Mouse (Mus musculus): ENCODE measurements around the gene Tmem199. TPM values are rescaled to one million over a fixed set of nuclear protein-coding genes. Genes with fewer than 3 reads are reported as not detected.
A peak's percentile ranks its signal among the peaks of the same experiment; 100 is the strongest.

Tmem199 gene
- polyA plus RNA-seq, 1 experiment: 41.3 TPM

- H3K4me3 ChIP-seq (ENCODE audit: insufficient read depth, poor library complexity, severe bottlenecking): no peak overlapping the region
- TF ChIP-seq CEBPB (IDR thresholded peaks at IDR 0.05; ENCODE audit: low read depth) (no peak), MYOD1 (IDR thresholded peaks at IDR 0.05; ENCODE audit: control insufficient read depth, insufficient read length, low read depth) (peak; percentile 31), USF1 (IDR thresholded peaks at IDR 0.05; ENCODE audit: low read depth) (no peak), FOSL1 (IDR thresholded peaks at IDR 0.05; ENCODE audit: insufficient read depth, low read length, poor library complexity, severe bottlenecking) (no peak)
- no peaks in the 10 kb centered on the region for H3K79me3 ChIP-seq (ENCODE audit: low read depth)
- H3K27me3 ChIP-seq (ENCODE audit: control insufficient read depth, insufficient read depth, insufficient read length): no peaks in the 10 kb centered on the region
- no peaks in the 10 kb centered on the region for H3K79me2 ChIP-seq (ENCODE audit: control insufficient read depth, insufficient read depth)
- H3K36me3 ChIP-seq (ENCODE audit: control insufficient read depth, insufficient read depth): peaks cover 100% of the 10 kb centered on the region
- H3ac ChIP-seq (ENCODE audit: control insufficient read depth, insufficient read length, low read depth): no peak overlapping the region
Observed at GRCm38 (mm10) chr11:78523241-78523955, 11.4 kb upstream of the Tmem199 start.

- Histone ChIP-seq H3K4me3 (ENCODE audit: insufficient read depth, poor library complexity, severe bottlenecking) (no peak overlapping the region), H3K79me2 (ENCODE audit: control insufficient read depth, insufficient read depth) (no peaks in the 10 kb centered on the region), H3K36me3 (ENCODE audit: control insufficient read depth, insufficient read depth) (peaks cover 100% of the 10 kb centered on the region), H3K79me3 (ENCODE audit: low read depth) (no peaks in the 10 kb centered on the region), H3ac (ENCODE audit: control insufficient read depth, insufficient read length, low read depth) (no peak overlapping the region), H3K27me3 (ENCODE audit: control insufficient read depth, insufficient read depth, insufficient read length) (no peaks in the 10 kb centered on the region)
- no peak for TF ChIP-seq MAX (IDR thresholded peaks at IDR 0.05)
- TF ChIP-seq MYOG (IDR thresholded peaks at IDR 0.05; ENCODE audit: control insufficient read depth, extremely low read depth, insufficient read length): no peak
- no peak for TF ChIP-seq MYOD1 (IDR thresholded peaks at IDR 0.05; ENCODE audit: control insufficient read depth, insufficient read length, low read depth)
Observed at GRCm38 (mm10) chr11:78522481-78522997, 10.6 kb upstream of the Tmem199 start.

GRCm38 (mm10) chr11:78521880-78522279 lies 9.9 kb upstream of the Tmem199 start:
- no peaks in the 10 kb centered on the region for H3K79me3 ChIP-seq (ENCODE audit: low read depth)
- H3K4me3 ChIP-seq (ENCODE audit: insufficient read depth, poor library complexity, severe bottlenecking): no peak overlapping the region
- peaks cover 97% of the 10 kb centered on the region for H3K36me3 ChIP-seq (ENCODE audit: control insufficient read depth, insufficient read depth)
- no peak for TF ChIP-seq MYOG (IDR thresholded peaks at IDR 0.05; ENCODE audit: control insufficient read depth, extremely low read depth, insufficient read length)
- no peak for TF ChIP-seq FOSL1 (IDR thresholded peaks at IDR 0.05; ENCODE audit: insufficient read depth, low read length, poor library complexity, severe bottlenecking)
- no peaks in the 10 kb centered on the region for H3K79me2 ChIP-seq (ENCODE audit: control insufficient read depth, insufficient read depth)
- no peak overlapping the region for H3ac ChIP-seq (ENCODE audit: control insufficient read depth, insufficient read length, low read depth)
- no peaks in the 10 kb centered on the region for H3K27me3 ChIP-seq (ENCODE audit: control insufficient read depth, insufficient read depth, insufficient read length)

DNA sequence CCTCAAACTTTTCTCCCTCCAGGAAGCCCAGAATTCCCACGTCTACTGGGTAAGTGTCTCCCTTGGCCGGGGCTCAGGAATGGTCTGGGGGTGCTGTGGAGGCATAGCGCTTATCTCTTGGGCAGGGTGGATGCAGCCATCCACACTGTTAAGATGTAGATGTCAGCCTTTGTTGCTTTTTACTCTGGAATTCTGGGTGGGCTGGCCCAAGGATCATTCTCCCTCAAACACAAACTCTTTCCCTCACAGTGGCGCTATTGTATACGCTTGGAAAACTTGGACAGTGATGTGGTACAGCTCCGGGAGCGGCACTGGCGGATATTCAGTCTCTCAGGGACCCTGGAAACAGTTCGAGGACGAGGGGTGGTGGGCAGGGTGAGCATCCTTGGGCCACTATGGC lies 7.0 kb upstream of the Tmem199 start:
- no peak overlapping the region for H3K4me3 ChIP-seq (ENCODE audit: insufficient read depth, poor library complexity, severe bottlenecking)
- no peaks in the 10 kb centered on the region for H3K27me3 ChIP-seq (ENCODE audit: control insufficient read depth, insufficient read depth, insufficient read length)
- no peak overlapping the region for H3ac ChIP-seq (ENCODE audit: control insufficient read depth, insufficient read length, low read depth)
- TF ChIP-seq FOSL1 (IDR thresholded peaks at IDR 0.05; ENCODE audit: insufficient read depth, low read length, poor library complexity, severe bottlenecking): no peak
- peaks cover 94% of the 10 kb centered on the region for H3K36me3 ChIP-seq (ENCODE audit: control insufficient read depth, insufficient read depth)
- H3K79me3 ChIP-seq (ENCODE audit: low read depth): no peaks in the 10 kb centered on the region
- peaks cover 4% of the 10 kb centered on the region for H3K79me2 ChIP-seq (ENCODE audit: control insufficient read depth, insufficient read depth)

DNA sequence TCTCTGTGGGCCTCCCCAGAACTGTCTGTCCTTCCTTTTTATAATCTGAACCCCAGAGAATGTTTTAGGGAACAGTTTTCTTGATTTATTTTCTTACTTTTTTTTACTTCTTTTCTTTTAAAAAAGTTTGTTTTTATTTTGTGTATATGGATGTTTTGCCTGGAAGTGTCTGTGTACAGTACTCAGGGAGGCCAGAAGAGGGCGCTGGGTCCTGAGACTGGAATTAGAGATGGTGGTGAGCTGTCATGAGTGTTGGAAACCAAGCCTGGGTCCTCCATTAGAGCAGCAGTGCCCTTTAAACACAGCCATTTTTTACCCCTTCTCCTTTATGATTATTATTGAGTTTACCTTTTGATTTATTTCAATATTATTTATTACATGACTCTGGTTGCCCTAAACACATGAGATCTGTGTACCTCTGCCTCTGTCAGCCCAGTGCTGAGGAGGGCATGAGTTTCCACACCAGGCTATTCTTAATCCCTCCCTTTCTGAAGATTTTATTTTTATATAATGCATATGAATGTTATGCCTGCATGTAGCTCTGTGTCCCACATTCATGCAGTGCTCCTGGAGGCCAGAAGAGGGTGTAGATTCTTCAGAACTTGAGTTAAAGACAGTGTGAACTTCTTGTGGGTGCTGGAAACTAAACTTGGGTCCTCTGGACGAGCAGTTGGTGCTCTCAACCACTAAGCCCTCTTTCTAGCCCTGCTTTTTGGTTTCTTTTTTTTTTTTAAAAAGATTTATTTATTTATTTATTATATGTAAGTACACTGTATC lies 3.8 kb upstream of the Tmem199 start:
- Histone ChIP-seq H3K4me3 (ENCODE audit: insufficient read depth, poor library complexity, severe bottlenecking) (no peak overlapping the region), H3K79me2 (ENCODE audit: control insufficient read depth, insufficient read depth) (peaks cover 36% of the 10 kb centered on the region), H3K27me3 (ENCODE audit: control insufficient read depth, insufficient read depth, insufficient read length) (no peaks in the 10 kb centered on the region), H3ac (ENCODE audit: control insufficient read depth, insufficient read length, low read depth) (no peak overlapping the region), H3K79me3 (ENCODE audit: low read depth) (peaks cover 17% of the 10 kb centered on the region), H3K36me3 (ENCODE audit: control insufficient read depth, insufficient read depth) (peaks cover 70% of the 10 kb centered on the region)
- TF ChIP-seq MAX (IDR thresholded peaks at IDR 0.05) (no peak), MYOG (IDR thresholded peaks at IDR 0.05; ENCODE audit: control insufficient read depth, extremely low read depth, insufficient read length) (no peak)

- no peak for TF ChIP-seq FOSL1 (IDR thresholded peaks at IDR 0.05; ENCODE audit: insufficient read depth, low read length, poor library complexity, severe bottlenecking)
- no peaks in the 10 kb centered on the region for H3K27me3 ChIP-seq (ENCODE audit: control insufficient read depth, insufficient read depth, insufficient read length)
- peak overlapping the region; percentile 93 for H3K4me3 ChIP-seq (ENCODE audit: insufficient read depth, poor library complexity, severe bottlenecking)
- H3K36me3 ChIP-seq (ENCODE audit: control insufficient read depth, insufficient read depth): peaks cover 60% of the 10 kb centered on the region
- peaks cover 39% of the 10 kb centered on the region for H3K79me2 ChIP-seq (ENCODE audit: control insufficient read depth, insufficient read depth)
- peaks cover 18% of the 10 kb centered on the region for H3K79me3 ChIP-seq (ENCODE audit: low read depth)
- peak overlapping the region; percentile 66 for H3ac ChIP-seq (ENCODE audit: control insufficient read depth, insufficient read length, low read depth)
Observed at GRCm38 (mm10) chr11:78513106-78513790, 1.3 kb upstream of the Tmem199 start.
